Mouse (Mus musculus): ENCODE results near the gene Hoxa13. TPM values are rescaled to one million over a fixed set of nuclear protein-coding genes. Genes with fewer than 3 reads are reported as not detected.

Gene Hoxa13
- total and polyA plus RNA-seq, 3 experiments: not detected

DNA sequence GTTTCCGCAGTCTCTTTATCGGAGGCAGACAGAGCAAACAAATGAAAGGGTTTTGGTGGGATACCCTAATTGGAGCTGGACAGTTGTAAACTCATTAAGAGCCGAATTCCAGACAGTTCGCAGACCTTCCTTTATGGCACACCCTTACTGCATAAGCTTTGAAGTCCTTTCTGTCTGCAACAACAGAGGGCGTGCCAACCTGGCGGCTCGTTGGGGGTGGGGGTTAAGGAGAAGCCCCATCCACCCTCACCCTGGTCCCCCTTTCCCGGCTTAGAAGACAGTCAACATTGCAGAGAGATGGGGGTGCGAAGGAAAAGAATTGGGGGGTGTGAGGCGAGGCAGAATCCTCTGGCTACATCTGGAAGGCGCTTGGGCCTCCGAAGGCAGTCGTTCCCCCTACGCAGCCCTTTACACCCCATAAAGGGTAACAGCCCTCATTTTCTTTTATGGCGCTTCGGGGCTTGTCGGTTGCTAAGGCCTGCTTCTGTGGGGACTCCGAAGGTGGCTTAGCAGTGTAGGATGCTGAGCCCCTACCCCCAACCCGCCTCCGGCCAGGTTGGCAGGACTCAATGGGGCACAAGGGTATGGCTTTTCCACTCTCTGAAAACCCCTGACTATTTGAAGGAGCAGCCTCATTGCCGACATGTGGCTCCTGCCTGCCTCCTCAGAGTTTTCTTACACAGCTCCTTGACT is 38.5 kb downstream of the Hoxa13 start:
- Histone ChIP-seq H3K79me2 (replicated peaks; ENCODE audit: control insufficient read depth, insufficient read depth, low read length) (no peaks in the 10 kb centered on the region), H3K4me3 (no peak overlapping the region; the same call in 1 of the 2 replicates), H3K4me1 (ENCODE audit: control insufficient read depth, insufficient read depth, low read length) (peaks cover 1% of the 10 kb centered on the region; the same call in 1 of the 2 replicates), H3K36me3 (ENCODE audit: control insufficient read depth, insufficient read depth, low read length) (no peaks in the 10 kb centered on the region), H3K9ac (ENCODE audit: low read depth, low read length) (no peak overlapping the region), H3K27ac (no peak overlapping the region), H3K27me3 (ENCODE audit: control insufficient read depth, insufficient read depth, low read length) (peaks cover 42% of the 10 kb centered on the region)
- 14% methylated on average over 21 of the region's 21 CpGs for WGBS
- DNase-seq: peak in 1 of 2 experiments; percentile 20
- TF ChIP-seq POLR2A (IDR thresholded peaks at IDR 0.05; ENCODE audit: insufficient read depth, low read depth, low read length) (no peak), CTCF (IDR thresholded peaks at IDR 0.05) (no peak), EP300 (IDR thresholded peaks at IDR 0.05; ENCODE audit: insufficient read depth, low read depth, low read length) (no peak)
- intact Hi-C loops (cut with DNase I): loop anchor here (1.0 to 5.0 kb wide), 4 partner anchors 11 to 840 kb away; no protein-coding TSS in a partner anchor

DNA sequence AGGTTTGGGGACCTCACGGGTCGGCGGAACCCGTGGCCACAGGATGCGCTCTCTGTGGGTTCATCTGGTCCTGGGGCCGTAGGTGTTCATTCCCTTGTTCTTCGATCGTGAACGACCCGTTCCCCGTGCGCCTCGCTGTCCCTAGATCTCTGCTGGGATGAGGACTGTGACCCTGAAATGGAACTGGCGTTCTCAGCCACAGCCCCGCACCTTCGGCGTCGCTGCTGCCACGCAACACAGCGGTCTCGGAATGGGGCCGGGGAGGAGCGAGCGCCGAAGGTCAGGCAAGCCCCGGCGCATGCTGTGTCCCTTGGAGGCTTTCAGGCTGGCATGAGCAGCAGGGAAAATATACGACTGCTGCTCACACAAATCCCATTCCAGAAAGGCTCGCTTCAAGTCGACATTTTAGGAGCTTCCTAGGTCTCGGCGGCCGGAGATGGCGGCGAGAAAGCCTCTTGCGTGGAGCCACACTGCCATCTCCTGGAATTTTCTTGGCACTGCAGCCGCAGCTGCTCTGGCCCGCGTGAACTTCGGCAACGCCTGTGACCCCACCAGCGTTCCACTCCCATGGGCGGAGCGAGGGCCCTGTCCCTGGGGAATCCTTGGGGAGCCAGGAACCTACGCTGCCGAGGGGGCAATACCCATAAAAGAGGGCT is 39.2 kb downstream of the Hoxa13 start, which contains the start of gene Hoxa7:
Gene Hoxa7, minus strand, starts transcription at position 518 of the 656 bp plus-strand sequence.
- DNase-seq: peak; percentile 84 to 91
- H3K9ac ChIP-seq (ENCODE audit: low read depth, low read length): peak within 1 kb of the TSS; percentile 39
- peaks cover 1% of the 10 kb centered on the region; the same call in 1 of the 2 replicates for H3K4me1 ChIP-seq (ENCODE audit: control insufficient read depth, insufficient read depth, low read length)
- peaks cover 43% of the 10 kb centered on the region for H3K27me3 ChIP-seq (ENCODE audit: control insufficient read depth, insufficient read depth, low read length)
- H3K79me2 ChIP-seq (replicated peaks; ENCODE audit: control insufficient read depth, insufficient read depth, low read length): no peaks in the 10 kb centered on the region
- no peaks in the 10 kb centered on the region for H3K36me3 ChIP-seq (ENCODE audit: control insufficient read depth, insufficient read depth, low read length)
- no peak within 1 kb of the TSS for H3K27ac ChIP-seq
- intact Hi-C loops (cut with DNase I): loop anchor here (1.0 to 5.0 kb wide), 4 partner anchors 10 to 839 kb away; no protein-coding TSS in a partner anchor
- WGBS: 2% methylated on average over 46 of the region's 46 CpGs
- TF ChIP-seq CTCF (IDR thresholded peaks at IDR 0.05): no peak
- TF ChIP-seq POLR2A (IDR thresholded peaks at IDR 0.05; ENCODE audit: insufficient read depth, low read depth, low read length): no peak
- peak; percentile 90; the same call in 1 of the 2 replicates for TF ChIP-seq EP300 (IDR thresholded peaks at IDR 0.05; ENCODE audit: insufficient read depth, low read depth, low read length)
- peak within 1 kb of the TSS; percentile 58 for H3K4me3 ChIP-seq

- peaks cover 1% of the 10 kb centered on the region; the same call in 1 of the 2 replicates for H3K4me1 ChIP-seq (ENCODE audit: control insufficient read depth, insufficient read depth, low read length)
- H3K79me2 ChIP-seq (replicated peaks; ENCODE audit: control insufficient read depth, insufficient read depth, low read length): no peaks in the 10 kb centered on the region
- no peak overlapping the region; the same call in 1 of the 2 replicates for H3K4me3 ChIP-seq
- H3K27ac ChIP-seq: no peak overlapping the region
- no peak overlapping the region for H3K9ac ChIP-seq (ENCODE audit: low read depth, low read length)
- 21% methylated on average over 12 of the region's 12 CpGs for WGBS
- DNase-seq: peak in 1 of 2 experiments; percentile 25
- TF ChIP-seq POLR2A (IDR thresholded peaks at IDR 0.05; ENCODE audit: insufficient read depth, low read depth, low read length): no peak
- TF ChIP-seq EP300 (IDR thresholded peaks at IDR 0.05; ENCODE audit: insufficient read depth, low read depth, low read length): no peak
- no peak for TF ChIP-seq CTCF (IDR thresholded peaks at IDR 0.05)
- intact Hi-C loops (cut with DNase I): loop anchor here (1.0 to 5.0 kb wide), 4 partner anchors 10 to 839 kb away; no protein-coding TSS in a partner anchor
- peaks cover 43% of the 10 kb centered on the region for H3K27me3 ChIP-seq (ENCODE audit: control insufficient read depth, insufficient read depth, low read length)
- H3K36me3 ChIP-seq (ENCODE audit: control insufficient read depth, insufficient read depth, low read length): no peaks in the 10 kb centered on the region
Observed at GRCm38 (mm10) chr6:52220865-52221310, 39.8 kb downstream of the Hoxa13 start.

DNA sequence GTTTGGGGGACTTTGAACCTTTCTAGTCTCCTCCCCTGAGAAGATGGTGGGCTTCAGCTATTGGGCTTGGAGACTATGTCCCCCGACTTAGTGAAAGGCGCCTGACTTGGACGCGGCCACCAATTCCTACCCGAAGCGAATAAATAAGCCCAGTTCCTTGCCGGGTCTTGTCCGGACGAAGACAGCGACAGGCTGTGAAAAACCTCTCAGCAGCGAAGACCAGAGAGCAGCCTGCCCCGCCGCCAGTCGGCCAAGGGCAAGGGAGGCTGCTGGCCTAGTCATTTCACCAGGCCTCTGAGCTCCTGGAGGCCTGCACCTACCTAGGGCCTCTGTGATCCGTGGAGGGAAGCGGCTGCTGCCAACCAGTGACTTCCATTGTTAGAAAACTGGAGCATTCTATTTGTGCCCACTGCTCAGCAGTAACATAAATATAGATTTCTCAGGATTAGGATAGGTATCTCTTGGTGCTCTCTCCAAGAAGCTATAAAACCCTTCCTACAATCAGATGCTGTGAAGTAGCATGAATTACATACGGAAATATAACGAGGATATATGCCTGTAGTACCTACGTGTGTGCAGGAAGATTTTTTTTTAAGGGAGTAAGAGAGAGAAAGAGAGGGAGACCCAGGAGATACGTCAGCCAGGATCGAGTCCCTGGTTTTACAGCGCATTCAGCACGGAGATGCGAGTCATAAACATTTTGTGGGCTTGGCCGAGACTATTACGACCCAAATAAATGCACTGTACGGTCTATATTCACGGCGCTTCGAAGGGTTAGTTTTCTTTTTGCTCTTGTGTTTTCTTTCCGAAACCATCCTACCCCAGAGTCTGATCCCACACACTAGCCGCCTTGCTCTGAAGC is 40.4 kb downstream of the Hoxa13 start:
- H3K27me3 ChIP-seq (ENCODE audit: control insufficient read depth, insufficient read depth, low read length): peaks cover 41% of the 10 kb centered on the region
- H3K36me3 ChIP-seq (ENCODE audit: control insufficient read depth, insufficient read depth, low read length): no peaks in the 10 kb centered on the region
- no peak overlapping the region for H3K4me3 ChIP-seq
- intact Hi-C loops (cut with DNase I): loop anchor here (2.0 to 5.0 kb wide), 3 partner anchors 343 to 838 kb away; no protein-coding TSS in a partner anchor
- 49% methylated on average over 32 of the region's 32 CpGs for WGBS
- peaks cover 1% of the 10 kb centered on the region; the same call in 1 of the 2 replicates for H3K4me1 ChIP-seq (ENCODE audit: control insufficient read depth, insufficient read depth, low read length)
- H3K79me2 ChIP-seq (replicated peaks; ENCODE audit: control insufficient read depth, insufficient read depth, low read length): no peaks in the 10 kb centered on the region
- peak in 1 of 2 experiments; percentile 31 for DNase-seq
- H3K9ac ChIP-seq (ENCODE audit: low read depth, low read length): no peak overlapping the region
- TF ChIP-seq EP300 (IDR thresholded peaks at IDR 0.05; ENCODE audit: insufficient read depth, low read depth, low read length): no peak
- no peak for TF ChIP-seq POLR2A (IDR thresholded peaks at IDR 0.05; ENCODE audit: insufficient read depth, low read depth, low read length)
- no peak for TF ChIP-seq CTCF (IDR thresholded peaks at IDR 0.05)
- no peak overlapping the region for H3K27ac ChIP-seq

- peaks cover 42% of the 10 kb centered on the region for H3K27me3 ChIP-seq (ENCODE audit: control insufficient read depth, insufficient read depth, low read length)
- TF ChIP-seq POLR2A (IDR thresholded peaks at IDR 0.05; ENCODE audit: insufficient read depth, low read depth, low read length) (no peak), CTCF (IDR thresholded peaks at IDR 0.05) (no peak), EP300 (IDR thresholded peaks at IDR 0.05; ENCODE audit: insufficient read depth, low read depth, low read length) (no peak)
- no peaks in the 10 kb centered on the region for H3K79me2 ChIP-seq (replicated peaks; ENCODE audit: control insufficient read depth, insufficient read depth, low read length)
- no peak overlapping the region for H3K4me3 ChIP-seq
- peak in 1 of 2 experiments; percentile 16 for DNase-seq
- no peaks in the 10 kb centered on the region for H3K36me3 ChIP-seq (ENCODE audit: control insufficient read depth, insufficient read depth, low read length)
- H3K27ac ChIP-seq: no peak overlapping the region
- intact Hi-C loops (cut with DNase I): loop anchor here (5.0 kb wide), 1 partner anchor 33 kb away; no protein-coding TSS in a partner anchor
- peaks cover 1% of the 10 kb centered on the region; the same call in 1 of the 2 replicates for H3K4me1 ChIP-seq (ENCODE audit: control insufficient read depth, insufficient read depth, low read length)
- H3K9ac ChIP-seq (ENCODE audit: low read depth, low read length): no peak overlapping the region
- 60% methylated on average over 9 of the region's 9 CpGs for WGBS
Observed at GRCm38 (mm10) chr6:52219234-52219942, 41.3 kb downstream of the Hoxa13 start.
